Mouse (Mus musculus): ENCODE results near the gene Gm20388.
A peak's percentile ranks its signal among the peaks of the same experiment; 100 is the strongest.

The Gm20388 gene

GRCm38 (mm10) chr8:120307103-120307502 is 396.5 kb downstream of the Gm20388 start:
- no peak for DNase-seq (ENCODE audit: low read depth in 2 of 2, low spot score in 2 of 2)

GRCm38 (mm10) chr8:120307528-120307927 is 396.9 kb downstream of the Gm20388 start:
- DNase-seq (ENCODE audit: low read depth in 2 of 2, low spot score in 2 of 2): no peak

GRCm38 (mm10) chr8:120308131-120308530 is 397.5 kb downstream of the Gm20388 start:
- no peak for DNase-seq (ENCODE audit: low read depth in 2 of 2, low spot score in 2 of 2)

GRCm38 (mm10) chr8:120308553-120308952 is 397.9 kb downstream of the Gm20388 start:
- DNase-seq (ENCODE audit: low read depth in 2 of 2, low spot score in 2 of 2): no peak

GRCm38 (mm10) chr8:120309326-120309725 is 398.7 kb downstream of the Gm20388 start:
- DNase-seq (ENCODE audit: low read depth in 2 of 2, low spot score in 2 of 2): no peak

GRCm38 (mm10) chr8:120310063-120310462 is 399.4 kb downstream of the Gm20388 start:
- DNase-seq (ENCODE audit: low read depth in 2 of 2, low spot score in 2 of 2): no peak

GRCm38 (mm10) chr8:120312452-120312851 is 401.8 kb downstream of the Gm20388 start:
- DNase-seq (ENCODE audit: low read depth in 2 of 2, low spot score in 2 of 2): no peak

- no peak for DNase-seq (ENCODE audit: low read depth in 2 of 2, low spot score in 2 of 2)
Measured at GRCm38 (mm10) chr8:120313674-120314073, 403.0 kb downstream of the Gm20388 start.

- DNase-seq (ENCODE audit: low read depth in 2 of 2, low spot score in 2 of 2): no peak
Measured at GRCm38 (mm10) chr8:120314932-120315331, 404.3 kb downstream of the Gm20388 start.

- DNase-seq (ENCODE audit: low read depth in 2 of 2, low spot score in 2 of 2): peak in 1 of 2 experiments; percentile 43
Measured at GRCm38 (mm10) chr8:120315644-120316043, 405.0 kb downstream of the Gm20388 start.

GRCm38 (mm10) chr8:120316707-120317106 is 406.1 kb downstream of the Gm20388 start:
- DNase-seq (ENCODE audit: low read depth in 2 of 2, low spot score in 2 of 2): no peak

GRCm38 (mm10) chr8:120317118-120317824 is 406.6 kb downstream of the Gm20388 start:
- no peak for DNase-seq (ENCODE audit: low read depth in 2 of 2, low spot score in 2 of 2)

- no peak for DNase-seq (ENCODE audit: low read depth in 2 of 2, low spot score in 2 of 2)
Measured at GRCm38 (mm10) chr8:120318476-120318991, 407.9 kb downstream of the Gm20388 start.

GRCm38 (mm10) chr8:120319449-120319848 is 408.8 kb downstream of the Gm20388 start:
- peak; percentile 58 to 67 for DNase-seq (ENCODE audit: low read depth in 2 of 2, low spot score in 2 of 2)

- DNase-seq (ENCODE audit: low read depth in 2 of 2, low spot score in 2 of 2): no peak
Measured at GRCm38 (mm10) chr8:120320146-120320545, 409.5 kb downstream of the Gm20388 start.

- DNase-seq (ENCODE audit: low read depth in 2 of 2, low spot score in 2 of 2): peak in 1 of 2 experiments; percentile 23
Measured at GRCm38 (mm10) chr8:120321724-120322123, 411.1 kb downstream of the Gm20388 start.

- no peak for DNase-seq (ENCODE audit: low read depth in 2 of 2, low spot score in 2 of 2)
Measured at GRCm38 (mm10) chr8:120322956-120323448, 412.4 kb downstream of the Gm20388 start.

GRCm38 (mm10) chr8:120324555-120324954 is 413.9 kb downstream of the Gm20388 start:
- DNase-seq (ENCODE audit: low read depth in 2 of 2, low spot score in 2 of 2): no peak

- DNase-seq (ENCODE audit: low read depth in 2 of 2, low spot score in 2 of 2): no peak
Measured at GRCm38 (mm10) chr8:120325172-120325767, 414.6 kb downstream of the Gm20388 start.

- DNase-seq (ENCODE audit: low read depth in 2 of 2, low spot score in 2 of 2): no peak
Measured at GRCm38 (mm10) chr8:120327131-120327554, 416.5 kb downstream of the Gm20388 start.

- DNase-seq (ENCODE audit: low read depth in 2 of 2, low spot score in 2 of 2): no peak
Measured at GRCm38 (mm10) chr8:120328361-120329022, 417.9 kb downstream of the Gm20388 start.
